Mouse (Mus musculus) heart, adult 2 months (tissue): ENCODE measurements around the gene Esp3.

ENCODE experiments used
- CTCF ChIP-seq: fragments of 200-600 bp; IDR thresholded peaks from 2 replicates; pipeline ENCODE4 v1.8.1; 2022; ENCODE audit warnings: antibody characterized with exemption, mild to moderate bottlenecking, moderate library complexity
- EP300 ChIP-seq: fragments of 200-500 bp; IDR thresholded peaks from 2 replicates; pipeline ENCODE4 v1.6.1; 2011; ENCODE audit warnings: low read depth, low read length, control low read depth; ENCODE audit not compliant: insufficient read depth

GRCm38 (mm10) chr17:40598294-40598693 is 33.6 kb upstream of the Esp3 start, which contains the start of gene Esp4:
- TF ChIP-seq CTCF (no peak), EP300 (no peak)
